ENCODE assay signal across 37 mouse cellular contexts in genomic region chr6:42293327-42293726, GRCm38 (mm10). TPM values are rescaled to one million over a fixed set of nuclear protein-coding genes. Genes with fewer than 3 reads are reported as not detected.
DNase-seq lines count a peak whose midpoint lies in the region; ATAC-seq and TF ChIP-seq lines count a peak whose summit lies in the region.
"Had no signal": no experiment of that assay in that cellular context is flagged by ENCODE, and none has a peak within 500 bp of the region (broad histone marks: within the 10 kb centered on the region; RNA-seq: fewer than 3 reads in every experiment).

No protein-coding gene starts in this region.

- H3K27ac ChIP-seq in spleen, adult 2 months (ENCODE audit: insufficient read depth, low read length): no peak overlapping the region
- no peak overlapping the region for H3K27ac ChIP-seq in midbrain, embryonic 15.5 days
- H3K27ac ChIP-seq: embryonic facial prominence, embryonic 13.5 days; heart, embryonic 15.5 days; hindbrain, embryonic 13.5 days; kidney, postnatal 0 days; left cerebral cortex, adult 2 months; limb, embryonic 13.5 days; lung, embryonic 15.5 days; midbrain, embryonic 10.5 days; stomach, postnatal 0 days had no signal

- no peak for TF ChIP-seq POLR2A in spleen, adult 2 months (IDR thresholded peaks at IDR 0.05; ENCODE audit: low read depth, low read length)

- H3K27me3 ChIP-seq in spleen, adult 2 months (ENCODE audit: control insufficient read depth, insufficient read depth, low read length): no peaks in the 10 kb centered on the region
- H3K27me3 ChIP-seq in midbrain, embryonic 15.5 days (replicated peaks): no peaks in the 10 kb centered on the region
- H3K27me3 ChIP-seq: embryonic facial prominence, embryonic 13.5 days; heart, embryonic 15.5 days; hindbrain, embryonic 13.5 days; limb, embryonic 13.5 days; lung, embryonic 15.5 days; Patski had no signal

- no peak overlapping the region for H3K4me3 ChIP-seq in spleen, adult 2 months (ENCODE audit: extremely low read depth, insufficient read depth, insufficient read length)
- no peak overlapping the region for H3K4me3 ChIP-seq in midbrain, embryonic 15.5 days
- H3K4me3 ChIP-seq: embryonic facial prominence, embryonic 13.5 days; erythroblast, embryonic 14.5 days; heart, embryonic 15.5 days; hindbrain, embryonic 13.5 days; left cerebral cortex, adult 2 months; limb, embryonic 13.5 days; lung, embryonic 15.5 days; midbrain, embryonic 10.5 days had no signal

- peak; percentile 83 to 90 for ATAC-seq in hematopoietic stem cell, adult 5-6 weeks (replicated peaks in 1 of 2; ENCODE audit: insufficient read depth in 1 of 2, low FRiP score in 2 of 2, low TSS enrichment in 1 of 2, low read depth in 1 of 2, poor library complexity in 2 of 2, severe bottlenecking in 2 of 2)
- ATAC-seq in erythroblast, adult 5-6 weeks (replicated peaks; ENCODE audit: low FRiP score, poor library complexity, severe bottlenecking): no peak
- ATAC-seq in midbrain, embryonic 15.5 days (replicated peaks): no peak
- ATAC-seq: forebrain, postnatal 0 days; intestine, embryonic 16.5 days; midbrain, embryonic 16.5 days; Patski had no signal

- no peaks in the 10 kb centered on the region for H3K9me3 ChIP-seq in midbrain, embryonic 15.5 days
- H3K9me3 ChIP-seq: embryonic facial prominence, embryonic 13.5 days; G1E; heart, embryonic 15.5 days; hindbrain, embryonic 13.5 days; limb, embryonic 13.5 days; lung, embryonic 15.5 days; midbrain, embryonic 10.5 days had no signal

- TF ChIP-seq CTCF in spleen, adult 2 months (IDR thresholded peaks at IDR 0.05; ENCODE audit: extremely low read depth, insufficient read depth, insufficient read length, insufficient replicate concordance): no peak

- peak; percentile 5 for DNase-seq in thymus, postnatal 0 days (ENCODE audit: low spot score)
- DNase-seq in thymus, postnatal 14 days: no peak
- peak; percentile 5 to 53 for DNase-seq in spleen, adult 2 months (ENCODE audit: low read depth in 1 of 2, low spot score in 2 of 2)
- DNase-seq in Muller cell, postnatal 12 days (ENCODE audit: inconsistent ontology term): no peak
- DNase-seq: adrenal gland, postnatal 10 days; cerebellum, adult 11 months; cerebellum, adult 9-11 months; forebrain, postnatal 0 days; gastrocnemius, postnatal 10 days; heart, postnatal 36 days; kidney, adult 8-10 months; lung, postnatal 4 days; right cerebral cortex, adult 18-20 months; thymus, adult 18-20 months had no signal

- no peak overlapping the region for H3K9ac ChIP-seq in midbrain, embryonic 15.5 days
- H3K9ac ChIP-seq: embryonic facial prominence, embryonic 13.5 days; forebrain, postnatal 0 days; heart, embryonic 15.5 days; hindbrain, embryonic 13.5 days; limb, embryonic 13.5 days; lung, embryonic 15.5 days had no signal

- H3K36me3 ChIP-seq in spleen, adult 2 months (ENCODE audit: control insufficient read depth, insufficient read depth, low read length): no peaks in the 10 kb centered on the region
- H3K36me3 ChIP-seq in midbrain, embryonic 15.5 days (replicated peaks): peaks cover 20% of the 10 kb centered on the region; the same call in 1 of the 2 replicates
- H3K36me3 ChIP-seq: embryonic facial prominence, embryonic 13.5 days; G1E; heart, embryonic 15.5 days; lung, embryonic 15.5 days had no signal

- no peak overlapping the region for H3K4me2 ChIP-seq in midbrain, embryonic 15.5 days
- H3K4me2 ChIP-seq: embryonic facial prominence, embryonic 13.5 days; heart, embryonic 15.5 days; hindbrain, embryonic 13.5 days; limb, embryonic 13.5 days; liver, embryonic 11.5 days; lung, embryonic 15.5 days had no signal

- H3K4me1 ChIP-seq in spleen, adult 2 months (ENCODE audit: control insufficient read depth, insufficient read depth, insufficient read length): peaks cover 9% of the 10 kb centered on the region; the same call in 1 of the 2 replicates
- H3K4me1 ChIP-seq in midbrain, embryonic 15.5 days: no peaks in the 10 kb centered on the region
- H3K4me1 ChIP-seq: embryonic facial prominence, embryonic 13.5 days; hindbrain, embryonic 13.5 days; limb, embryonic 13.5 days; lung, embryonic 15.5 days; midbrain, embryonic 10.5 days had no signal

- WGBS in spleen, adult 2 months: 19% methylated on average over 6 of the region's 6 CpGs
- 90% methylated on average over 6 of the region's 6 CpGs for WGBS in midbrain, embryonic 15.5 days

RNA-seq across cellular contexts. Expression of gene Clcn1, which starts 6.8 kb away (rescaled TPM):
- polyA plus RNA-seq in thymus, postnatal 0 days (2015; fragmentation: Nextera tagmentation; extraction: Ambion mirVana): 0.10 and 0.26 TPM in 2 replicates
- total RNA-seq in hematopoietic stem cell, adult 5-6 weeks (2017): 0.75 TPM in 1 of 2 replicates, not detected in the other
- 0.18 and 0.26 TPM in 2 replicates for polyA plus RNA-seq in spleen, adult 2 months (2012; rRNA removed)
- total RNA-seq in erythroblast, adult 5-6 weeks (2015; ENCODE audit: low replicate concordance): not detected in 2 replicates
- total RNA-seq in erythroblast, adult 5-6 weeks (2017; ENCODE audit: low replicate concordance): 2.0 and 8.5 TPM in 2 replicates
- 1.7 and 2.6 TPM in 2 replicates for polyA plus RNA-seq in midbrain, embryonic 15.5 days (2015; fragmentation: Nextera tagmentation; extraction: Ambion mirVana)
- polyA plus RNA-seq: erythroblast, embryonic 14.5 days; G1E had no signal

RNA-seq across cellular contexts. Expression of gene Casp2, which starts 28.5 kb away (rescaled TPM):
- polyA plus RNA-seq in thymus, postnatal 0 days (2015; fragmentation: Nextera tagmentation; extraction: Ambion mirVana): 72.7 and 74.5 TPM in 2 replicates
- 101 and 111 TPM in 2 replicates for total RNA-seq in hematopoietic stem cell, adult 5-6 weeks (2017)
- polyA plus RNA-seq in spleen, adult 2 months (2012; rRNA removed): 32.2 and 33.6 TPM in 2 replicates
- 22.4 and 26.7 TPM in 2 replicates for total RNA-seq in erythroblast, adult 5-6 weeks (2015; ENCODE audit: low replicate concordance)
- 32.1 and 38.9 TPM in 2 replicates for total RNA-seq in erythroblast, adult 5-6 weeks (2017; ENCODE audit: low replicate concordance)
- polyA plus RNA-seq in midbrain, embryonic 15.5 days (2015; fragmentation: Nextera tagmentation; extraction: Ambion mirVana): 45.9 and 47.7 TPM in 2 replicates

RNA-seq across cellular contexts. Expression of gene Fam131b, which starts 31.1 kb away (rescaled TPM):
- polyA plus RNA-seq in thymus, postnatal 0 days (2015; fragmentation: Nextera tagmentation; extraction: Ambion mirVana): 0.07 TPM in 1 of 2 replicates, not detected in the other
- total RNA-seq in hematopoietic stem cell, adult 5-6 weeks (2017): not detected in 2 replicates
- polyA plus RNA-seq in spleen, adult 2 months (2012; rRNA removed): 0.06 and 0.15 TPM in 2 replicates
- not detected in 2 replicates for total RNA-seq in erythroblast, adult 5-6 weeks (2015; ENCODE audit: low replicate concordance)
- total RNA-seq in erythroblast, adult 5-6 weeks (2017; ENCODE audit: low replicate concordance): not detected in 2 replicates
- 7.4 and 8.0 TPM in 2 replicates for polyA plus RNA-seq in midbrain, embryonic 15.5 days (2015; fragmentation: Nextera tagmentation; extraction: Ambion mirVana)
- polyA plus RNA-seq: erythroblast, embryonic 14.5 days; kidney, postnatal 0 days; liver, embryonic 16.5 days had no signal

RNA-seq across cellular contexts. Expression of gene Tmem139, which starts 31.6 kb away (rescaled TPM):
- polyA plus RNA-seq in thymus, postnatal 0 days (2015; fragmentation: Nextera tagmentation; extraction: Ambion mirVana): 0.43 and 0.54 TPM in 2 replicates
- total RNA-seq in hematopoietic stem cell, adult 5-6 weeks (2017): not detected in 2 replicates
- not detected in 2 replicates for polyA plus RNA-seq in spleen, adult 2 months (2012; rRNA removed)
- not detected in 2 replicates for total RNA-seq in erythroblast, adult 5-6 weeks (2015; ENCODE audit: low replicate concordance)
- total RNA-seq in erythroblast, adult 5-6 weeks (2017; ENCODE audit: low replicate concordance): not detected in 2 replicates
- polyA plus RNA-seq in midbrain, embryonic 15.5 days (2015; fragmentation: Nextera tagmentation; extraction: Ambion mirVana): not detected in 2 replicates
- total RNA-seq: forebrain, postnatal 0 days; gastrocnemius, postnatal 10 days; layer of hippocampus, adult 18-20 months; layer of hippocampus, postnatal 10 days; left cerebral cortex, adult 2 months; left cerebral cortex, postnatal 25 days had no signal
- polyA plus RNA-seq: erythroblast, embryonic 14.5 days; forebrain, embryonic 11.5 days; forebrain, postnatal 0 days; G1E; midbrain, embryonic 16.5 days had no signal

RNA-seq across cellular contexts. Expression of gene Gstk1, which starts 47.6 kb away (rescaled TPM):
- 7.5 and 10.0 TPM in 2 replicates for polyA plus RNA-seq in thymus, postnatal 0 days (2015; fragmentation: Nextera tagmentation; extraction: Ambion mirVana)
- 19.0 and 25.7 TPM in 2 replicates for total RNA-seq in hematopoietic stem cell, adult 5-6 weeks (2017)
- 4.1 and 4.6 TPM in 2 replicates for polyA plus RNA-seq in spleen, adult 2 months (2012; rRNA removed)
- total RNA-seq in erythroblast, adult 5-6 weeks (2015; ENCODE audit: low replicate concordance): 8.4 TPM in 1 of 2 replicates, not detected in the other
- 2.0 TPM in 1 of 2 replicates, not detected in the other for total RNA-seq in erythroblast, adult 5-6 weeks (2017; ENCODE audit: low replicate concordance)
- 8.7 and 10.1 TPM in 2 replicates for polyA plus RNA-seq in midbrain, embryonic 15.5 days (2015; fragmentation: Nextera tagmentation; extraction: Ambion mirVana)
- polyA plus RNA-seq: G1E had no signal

Comparison
In these comparisons a context has a peak if more than half of its experiments do, and no peak if none do; other contexts are left out.
1. DNase-seq: peak in thymus, postnatal 0 days (single experiment) and spleen, adult 2 months (2 of 2); none in thymus, postnatal 14 days (single experiment) and Muller cell, postnatal 12 days (single experiment).
2. ATAC-seq: peak in hematopoietic stem cell, adult 5-6 weeks (2 of 2); none in erythroblast, adult 5-6 weeks (single experiment) and midbrain, embryonic 15.5 days (single experiment).